Mouse (Mus musculus) myocyte (in vitro differentiated cells): ENCODE measurements around the gene Evpl. TPM values are rescaled to one million over a fixed set of nuclear protein-coding genes. Genes with fewer than 3 reads are reported as not detected.

Source experiments
- H3K27me3 ChIP-seq: one replicate; pipeline ENCODE4 v1.6.1; 2011; ENCODE audit not compliant: control insufficient read depth, insufficient read depth, insufficient read length
- H3K36me3 ChIP-seq: one replicate; pipeline ENCODE4 v1.6.1; 2011; ENCODE audit not compliant: control insufficient read depth, insufficient read depth
- H3K4me2 ChIP-seq: one replicate; pipeline ENCODE4 v1.6.1; 2011; ENCODE audit warnings: low read depth, control low read depth
- H3K4me3 ChIP-seq: one replicate; pipeline ENCODE4 v1.5.1; 2011; ENCODE audit warnings: mild to moderate bottlenecking, control low read depth, moderate library complexity
- H3K79me2 ChIP-seq: one replicate; pipeline ENCODE4 v1.6.1; 2011; ENCODE audit not compliant: control insufficient read depth, insufficient read depth
- H3ac ChIP-seq: one replicate; pipeline ENCODE4 v1.6.1; 2011; ENCODE audit not compliant: control insufficient read depth, insufficient read length
- CEBPB ChIP-seq: IDR thresholded peaks from 2 replicates; pipeline ENCODE4 v1.6.1; 2011; ENCODE audit warnings: mild to moderate bottlenecking, moderate library complexity; ENCODE audit not compliant: poor library complexity, insufficient read depth, severe bottlenecking
- E2F4 ChIP-seq: IDR thresholded peaks from one replicate; pipeline ENCODE4 v1.6.1; 2011; ENCODE audit warnings: mild to moderate bottlenecking, control low read depth, moderate library complexity; ENCODE audit not compliant: insufficient read depth
- MAX ChIP-seq: IDR thresholded peaks from one replicate; pipeline ENCODE4 v1.6.1; 2011; ENCODE audit warnings: low read depth, mild to moderate bottlenecking, control low read depth
- MYOD1 ChIP-seq, 3 experiments: IDR thresholded peaks; one replicate each; pipeline ENCODE4 v1.6.1; 2011; ENCODE audit warnings: control low read depth in 2 of 3, low read depth in 2 of 3, mild to moderate bottlenecking in 2 of 3, moderate library complexity in 1 of 3; ENCODE audit not compliant: insufficient read length in 2 of 3, control insufficient read depth in 1 of 3
- MYOG ChIP-seq, 3 experiments: IDR thresholded peaks; one replicate each; pipeline ENCODE4 v1.6.1; 2011; ENCODE audit warnings: control low read depth in 2 of 3, low read depth in 2 of 3, mild to moderate bottlenecking in 2 of 3; ENCODE audit not compliant: insufficient read length in 2 of 3, control insufficient read depth in 1 of 3, insufficient read depth in 1 of 3
- POLR2A ChIP-seq: IDR thresholded peaks from one replicate; pipeline ENCODE4 v1.6.1; 2011; ENCODE audit warnings: low read depth, mild to moderate bottlenecking, control low read depth, moderate library complexity; ENCODE audit not compliant: insufficient read length
- POLR2AphosphoS2 ChIP-seq: IDR thresholded peaks from one replicate; pipeline ENCODE4 v1.6.1; 2011; ENCODE audit warnings: low read depth, control low read depth; ENCODE audit not compliant: insufficient read length
- REST ChIP-seq: IDR thresholded peaks from one replicate; pipeline ENCODE4 v1.6.1; 2011; ENCODE audit warnings: mild to moderate bottlenecking, control low read depth, moderate library complexity; ENCODE audit not compliant: insufficient read depth, insufficient read length
- SRF ChIP-seq: IDR thresholded peaks from one replicate; pipeline ENCODE4 v1.6.1; 2011; ENCODE audit warnings: low read depth; ENCODE audit not compliant: control insufficient read depth, insufficient read length
- TCF12 ChIP-seq: IDR thresholded peaks from one replicate; pipeline ENCODE4 v1.6.1; 2011; ENCODE audit warnings: mild to moderate bottlenecking, control low read depth; ENCODE audit not compliant: poor library complexity, insufficient read depth, severe bottlenecking
- TCF3 ChIP-seq: IDR thresholded peaks from one replicate; pipeline ENCODE4 v1.6.1; 2011; ENCODE audit warnings: low read depth, control low read depth; ENCODE audit not compliant: insufficient read length
- USF1 ChIP-seq: IDR thresholded peaks from one replicate; pipeline ENCODE4 v1.6.1; 2011; ENCODE audit warnings: low read depth, mild to moderate bottlenecking, control low read depth, moderate library complexity
- polyA plus RNA-seq: library from polyadenylated mRNA; unstranded; fragments of >200 nt; fragmentation: generic; extraction: Trizol; gene quantifications from one replicate; pipeline ENCODE4 v1.2.1, GENCODE M21; 2012; ENCODE audit warnings: missing spikeins

Gene Evpl
- polyA plus RNA-seq, 1 experiment, result 0.14 TPM

DNA sequence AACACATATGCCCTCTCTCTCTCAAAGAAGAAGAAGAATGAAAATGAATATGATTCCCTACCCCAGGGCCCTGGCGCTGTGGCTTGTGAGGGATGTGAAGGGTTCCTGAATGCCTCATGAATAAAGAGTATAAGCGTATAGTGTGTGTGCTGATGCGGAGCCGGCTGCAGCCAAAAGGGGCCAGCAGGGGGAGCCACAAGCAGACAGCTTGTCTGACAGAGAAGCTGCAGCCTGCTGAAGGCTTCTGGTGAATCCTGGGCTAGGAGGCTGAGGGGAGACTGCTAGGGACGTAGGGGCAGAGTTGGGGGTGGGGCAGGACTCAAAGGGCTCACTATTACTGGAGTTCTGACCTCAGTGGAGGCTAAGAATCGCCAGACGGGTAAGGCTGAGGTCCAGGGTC lies 22.7 kb downstream of the Evpl start:
- H3K27me3 ChIP-seq, result no peaks in the 10 kb centered on the region
- H3K4me2 ChIP-seq, result no peak overlapping the region
- no peaks in the 10 kb centered on the region for H3K36me3 ChIP-seq
- H3K4me3 ChIP-seq, result no peak overlapping the region
- H3K79me2 ChIP-seq, result no peaks in the 10 kb centered on the region
- TF ChIP-seq POLR2A (no peak), SRF (no peak), REST (no peak), MYOD1 (IDR thresholded peaks at IDR 0.05; ENCODE audit: control insufficient read depth in 1 of 3, insufficient read length in 2 of 3, low read depth in 2 of 3) (no peak), MAX (no peak), USF1 (no peak), POLR2AphosphoS2 (no peak), E2F4 (no peak)
- no peak overlapping the region for H3ac ChIP-seq

DNA sequence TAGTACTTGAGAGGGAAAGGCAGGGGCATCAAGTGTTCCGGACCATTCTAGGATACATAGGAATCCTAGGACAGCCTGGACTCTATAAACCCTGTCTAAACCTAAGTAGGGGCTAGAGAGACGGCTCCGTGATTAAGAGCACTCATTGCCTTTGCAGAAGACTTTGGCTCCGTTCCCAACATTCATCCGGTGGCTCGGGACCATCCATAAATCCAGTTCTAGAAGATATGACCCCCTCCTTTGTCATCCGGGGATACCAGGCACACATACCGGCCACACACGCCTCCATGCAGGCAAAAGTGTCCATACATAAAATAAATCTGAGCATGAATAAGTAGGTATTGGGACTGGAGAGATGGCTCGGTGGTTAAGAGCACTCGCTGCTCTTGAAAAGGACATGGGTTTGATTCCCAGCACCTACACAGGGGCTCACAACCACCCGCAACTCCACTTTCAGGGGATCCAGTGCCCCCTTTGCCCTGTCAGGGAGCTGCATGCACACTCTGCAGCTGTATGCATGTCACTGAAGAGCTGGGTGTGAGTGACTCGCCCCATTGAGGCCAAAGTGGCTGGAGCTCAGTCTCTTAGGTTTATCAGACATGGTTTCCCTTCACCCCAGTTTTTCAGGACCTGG lies 23.9 kb downstream of the Evpl start:
- H3K27me3 ChIP-seq, result no peaks in the 10 kb centered on the region
- TF ChIP-seq POLR2AphosphoS2, result no peak
- no peak overlapping the region for H3K4me3 ChIP-seq
- H3K4me2 ChIP-seq, result no peak overlapping the region
- no peak overlapping the region for H3ac ChIP-seq
- H3K36me3 ChIP-seq, result no peaks in the 10 kb centered on the region
- H3K79me2 ChIP-seq, result no peaks in the 10 kb centered on the region

DNA sequence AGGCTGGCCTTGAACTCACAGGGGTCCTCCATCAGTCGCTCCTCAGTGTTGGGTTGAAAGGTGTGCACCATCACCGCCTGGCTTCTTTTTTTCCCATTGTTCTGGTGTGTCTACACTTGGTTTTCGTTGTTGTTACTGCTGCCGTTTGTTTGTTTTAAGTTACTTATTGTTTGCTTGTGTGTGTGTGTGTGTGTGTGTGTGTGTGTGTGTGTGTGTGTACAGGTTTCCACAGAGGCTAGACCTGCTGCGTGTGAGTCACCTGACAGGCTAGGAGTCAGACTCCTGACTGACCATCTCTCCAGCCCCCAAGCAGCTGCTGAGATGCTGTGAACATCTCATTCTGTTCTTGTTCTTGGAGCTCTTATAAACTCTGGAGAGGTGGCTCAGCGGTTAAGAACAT lies 25.0 kb downstream of the Evpl start:
- TF ChIP-seq CEBPB (no peak), MYOG (IDR thresholded peaks at IDR 0.05; ENCODE audit: control insufficient read depth in 1 of 3, insufficient read depth in 1 of 3, insufficient read length in 2 of 3, low read depth in 2 of 3) (no peak), SRF (no peak), POLR2AphosphoS2 (no peak), TCF3 (no peak), TCF12 (no peak), MAX (no peak), E2F4 (no peak), USF1 (no peak)
- H3K4me2 ChIP-seq, result no peak overlapping the region
- H3ac ChIP-seq, result no peak overlapping the region
- no peak overlapping the region for H3K4me3 ChIP-seq
- H3K36me3 ChIP-seq, result no peaks in the 10 kb centered on the region
- H3K27me3 ChIP-seq, result no peaks in the 10 kb centered on the region
- H3K79me2 ChIP-seq, result no peaks in the 10 kb centered on the region

DNA sequence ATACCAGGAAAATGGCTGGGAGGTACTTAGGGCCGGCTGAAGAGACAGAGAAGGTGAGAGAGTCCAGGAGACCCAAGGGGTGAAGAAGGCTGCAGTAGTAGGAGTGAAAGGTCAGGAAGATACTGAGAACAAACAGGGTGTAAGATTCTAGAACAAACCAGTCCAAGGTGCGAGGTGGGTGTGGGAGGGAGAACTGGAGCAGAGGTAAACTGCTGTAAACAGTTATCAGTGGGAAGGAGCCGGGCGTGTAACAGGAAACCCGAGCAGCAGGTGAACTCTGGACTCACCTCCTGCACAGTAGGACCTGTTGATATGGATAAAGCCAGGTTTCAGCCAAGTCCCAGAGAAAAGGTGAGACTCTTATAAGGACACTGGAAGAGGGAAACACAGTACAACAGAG lies 27.2 kb downstream of the Evpl start:
- no peaks in the 10 kb centered on the region for H3K79me2 ChIP-seq
- H3K4me2 ChIP-seq, result no peak overlapping the region

DNA sequence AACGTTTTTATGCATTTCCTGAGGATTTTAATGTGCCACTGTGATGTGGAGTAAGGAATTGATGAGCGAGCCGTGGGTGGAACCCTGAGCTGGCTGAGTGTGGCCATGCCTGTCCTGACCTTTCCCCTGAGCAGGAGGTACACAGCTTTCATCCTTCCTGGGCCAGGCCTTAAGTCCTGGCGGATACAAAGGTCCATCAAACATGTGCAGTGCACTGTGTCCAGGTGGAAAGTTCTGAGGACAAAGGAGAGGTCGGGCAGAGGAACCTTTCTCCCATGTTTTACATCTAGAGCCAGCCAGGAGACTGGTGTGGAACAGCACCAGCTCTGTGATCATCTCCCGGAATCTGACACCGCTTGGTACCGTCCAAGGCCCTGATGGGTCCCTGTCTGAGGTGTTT lies 28.6 kb downstream of the Evpl start:
- Histone ChIP-seq H3ac (no peak overlapping the region), H3K79me2 (no peaks in the 10 kb centered on the region), H3K27me3 (no peaks in the 10 kb centered on the region), H3K4me2 (no peak overlapping the region), H3K36me3 (peaks cover 11% of the 10 kb centered on the region), H3K4me3 (no peak overlapping the region)
- TF ChIP-seq TCF12 (no peak), USF1 (no peak), POLR2A (no peak), SRF (no peak), REST (no peak), MYOG (IDR thresholded peaks at IDR 0.05; ENCODE audit: control insufficient read depth in 1 of 3, insufficient read depth in 1 of 3, insufficient read length in 2 of 3, low read depth in 2 of 3) (no peak)

More for the DNA sequence above, 27.2 kb downstream of the Evpl start:
- no peaks in the 10 kb centered on the region for H3K27me3 ChIP-seq
- no peak for TF ChIP-seq POLR2AphosphoS2
- no peak for TF ChIP-seq POLR2A
- TF ChIP-seq MYOG (IDR thresholded peaks at IDR 0.05; ENCODE audit: control insufficient read depth in 1 of 3, insufficient read depth in 1 of 3, insufficient read length in 2 of 3, low read depth in 2 of 3), result no peak
- no peak for TF ChIP-seq CEBPB
- no peak for TF ChIP-seq SRF
- no peak for TF ChIP-seq REST
- TF ChIP-seq E2F4, result no peak
- TF ChIP-seq TCF12, result no peak
- no peak for TF ChIP-seq MAX
- TF ChIP-seq TCF3, result no peak
- no peak for TF ChIP-seq USF1
- TF ChIP-seq MYOD1 (IDR thresholded peaks at IDR 0.05; ENCODE audit: control insufficient read depth in 1 of 3, insufficient read length in 2 of 3, low read depth in 2 of 3), result no peak
- no peak overlapping the region for H3K4me3 ChIP-seq
- peaks cover 8% of the 10 kb centered on the region for H3K36me3 ChIP-seq
- no peak overlapping the region for H3ac ChIP-seq
